Mouse (Mus musculus): ENCODE data around the gene Hsf3. TPM values are rescaled to one million over a fixed set of nuclear protein-coding genes. Genes with fewer than 3 reads are reported as not detected.
A peak's percentile ranks its signal among the peaks of the same experiment; 100 is the strongest.
"Not testable (repeated sequence)": the region's sequence is repeated elsewhere in the genome, so short reads cannot be mapped to it uniquely, and the experiment has no call there.

The Hsf3 gene
- not detected for total RNA-seq (2021)
- long read RNA-seq, experiment 1 = 0 reads
- long read RNA-seq, experiment 2 = 0 reads

DNA sequence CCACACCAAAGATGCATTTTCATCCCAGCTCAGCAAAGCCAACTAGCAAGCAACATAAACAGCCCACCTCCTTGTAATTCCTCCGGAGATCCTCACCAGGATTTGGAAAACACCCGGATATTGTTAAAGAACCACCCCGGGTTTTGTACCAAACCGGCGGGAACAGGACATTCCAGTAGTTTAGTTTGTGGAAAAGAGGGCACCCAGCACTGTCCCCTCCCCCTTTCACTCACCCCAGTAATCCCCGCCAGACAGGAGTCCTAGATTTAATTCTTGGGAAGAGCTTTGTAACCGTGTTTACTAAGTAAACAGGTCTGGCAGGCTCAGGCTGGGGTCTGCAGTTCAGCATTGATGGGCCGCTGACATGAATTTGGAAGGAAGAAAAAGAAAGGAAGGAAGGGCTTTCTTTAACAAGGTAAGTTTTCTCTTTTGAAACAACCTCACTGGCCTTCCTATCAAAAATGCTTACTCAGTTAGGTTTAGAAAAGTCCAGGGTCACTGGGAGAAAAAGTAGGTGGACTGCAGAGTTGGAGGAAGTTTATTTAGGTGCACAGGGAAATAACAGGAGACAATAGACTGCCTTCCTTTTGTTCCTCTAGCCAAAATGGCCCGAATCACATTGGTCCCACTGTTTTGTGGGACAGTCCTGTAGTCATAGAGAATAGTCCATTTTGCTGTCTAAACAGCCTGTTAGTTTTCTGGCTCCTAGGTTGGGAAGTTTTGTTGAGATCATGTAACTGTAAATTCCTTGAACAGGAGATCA lies at the start of gene Hsf3:
Gene Hsf3, minus strand, starts transcription at position 94 of the 763 bp plus-strand sequence.
- intact Hi-C loops (cut with DNase I) = no loop called here
- DNase-seq (ENCODE audit: low spot score in 2 of 2) = no peak

DNA sequence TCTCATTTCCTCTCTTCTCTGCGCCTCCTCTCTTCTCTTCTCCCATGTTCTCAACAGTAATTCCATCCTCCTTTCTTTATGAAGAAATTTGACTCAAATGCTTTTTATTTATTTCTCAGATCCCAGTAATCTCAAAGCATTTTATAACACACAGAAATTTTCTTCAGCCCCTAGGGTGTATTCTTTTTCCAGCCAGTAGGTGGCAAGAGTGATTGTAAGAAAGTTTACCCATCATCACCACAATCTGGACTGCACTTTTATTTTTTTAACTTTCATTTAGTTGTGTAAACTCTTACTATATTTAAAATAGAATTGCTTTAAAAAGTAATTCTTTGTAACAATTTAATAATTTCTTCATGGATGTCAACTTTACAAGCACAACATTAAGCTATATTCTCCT lies 45.5 kb upstream of the Hsf3 start:
- DNase-seq (ENCODE audit: low spot score in 2 of 2) = peak; percentile 1 to 12
- intact Hi-C loops (cut with DNase I) = loop anchor here (5.0 kb wide), 1 partner anchor 376 kb away; no protein-coding TSS in a partner anchor

GRCm38 (mm10) chrX:96455149-96455548 lies 945 bp downstream of the Hsf3 start, which contains the start of gene Heph:
Heph (plus strand) TSS chrX:96455359.
- intact Hi-C loops (cut with DNase I) = no loop called here
- DNase-seq (ENCODE audit: low spot score in 2 of 2) = no peak

- no peak for DNase-seq (ENCODE audit: low spot score in 2 of 2)
- intact Hi-C loops (cut with DNase I) = no loop called here
These were observed 36.7 kb downstream of the Hsf3 start for GRCm38 (mm10) chrX:96419383-96419782.

DNA sequence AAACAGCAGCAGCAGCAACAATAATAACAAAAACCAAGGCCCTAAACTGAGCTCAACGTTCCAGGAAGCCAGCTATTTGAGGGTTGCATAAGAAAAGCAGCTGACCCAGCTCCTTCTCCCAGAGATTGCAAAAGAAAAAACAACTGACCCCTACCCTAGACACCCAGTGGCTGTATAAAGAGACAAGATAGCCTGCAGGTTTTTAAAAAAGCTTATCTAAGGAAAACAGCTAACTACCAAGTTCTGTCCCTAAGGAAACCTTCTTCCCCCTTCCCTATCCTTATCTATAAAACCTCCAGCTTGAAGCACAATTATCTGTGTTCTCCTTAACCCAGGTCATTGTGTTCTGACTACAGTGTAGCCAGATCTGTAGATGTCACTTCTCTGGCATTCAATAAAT lies 38.4 kb downstream of the Hsf3 start:
- no peak for DNase-seq (ENCODE audit: low spot score in 2 of 2)
- intact Hi-C loops (cut with DNase I) = no loop called here

GRCm38 (mm10) chrX:96416970-96417369 lies 39.1 kb downstream of the Hsf3 start:
- no peak for DNase-seq (ENCODE audit: low spot score in 2 of 2)
- intact Hi-C loops (cut with DNase I) = no loop called here

GRCm38 (mm10) chrX:96415351-96415750 lies 40.7 kb downstream of the Hsf3 start:
- intact Hi-C loops (cut with DNase I); DNase-seq (ENCODE audit: low spot score in 2 of 2): not testable (repeated sequence)

GRCm38 (mm10) chrX:96339108-96339507 lies 117.0 kb downstream of the Hsf3 start:
- intact Hi-C loops (cut with DNase I) = no loop called here
- DNase-seq (ENCODE audit: low spot score in 2 of 2) = no peak

DNA sequence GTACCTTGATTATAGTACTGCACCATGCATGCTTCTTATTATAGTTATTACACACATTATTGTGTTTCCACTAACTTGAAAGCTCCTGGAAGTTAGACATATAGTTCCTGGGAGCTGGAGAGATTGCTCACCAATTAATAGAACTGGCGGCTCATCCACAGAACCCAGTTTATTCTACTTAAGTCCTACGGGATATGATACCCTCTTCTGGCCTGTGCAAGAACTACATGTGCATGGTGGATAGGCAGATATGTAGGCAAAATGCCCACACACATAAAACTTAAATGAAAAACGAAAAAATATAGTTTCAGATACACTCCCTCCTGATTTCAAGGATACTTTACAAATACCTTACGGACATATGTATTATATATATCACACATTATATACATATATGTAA lies 126.3 kb downstream of the Hsf3 start:
- intact Hi-C loops (cut with DNase I) = no loop called here
- DNase-seq (ENCODE audit: low spot score in 2 of 2) = peak; percentile 5 to 8

DNA sequence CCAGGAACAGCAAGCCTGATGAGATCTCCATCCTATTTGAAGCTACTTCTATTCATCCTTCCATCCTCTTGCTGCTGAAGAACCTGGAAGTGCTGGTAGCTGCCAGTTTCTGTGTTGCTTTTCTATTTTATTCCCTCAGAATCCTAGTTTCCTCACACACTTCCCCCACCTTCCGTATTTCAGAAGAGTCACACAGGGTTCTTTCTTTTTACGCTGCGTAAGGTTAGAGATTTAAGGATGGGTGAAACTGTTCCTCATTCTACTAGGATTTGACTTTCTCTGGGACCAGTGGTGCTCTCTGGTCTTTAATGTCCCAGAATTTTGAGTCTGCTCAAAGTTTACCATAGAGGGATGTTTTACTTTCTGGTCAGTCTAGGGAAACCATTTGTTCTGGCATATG lies 162.8 kb downstream of the Hsf3 start, which contains the start of gene Vsig4:
Gene Vsig4, minus strand, starts transcription at position 101 of the 400 bp plus-strand sequence.
- no peak for DNase-seq (ENCODE audit: low spot score in 2 of 2)
- intact Hi-C loops (cut with DNase I) = no loop called here

GRCm38 (mm10) chrX:96256509-96256908 lies 199.6 kb downstream of the Hsf3 start:
- DNase-seq (ENCODE audit: low spot score in 2 of 2) = no peak
- intact Hi-C loops (cut with DNase I) = no loop called here

Other genes starting within 250 kb of the Hsf3 start
- not detected for gene Vsig4, start 162.9 kb downstream of the Hsf3 start, total RNA-seq (2021)
- 1 to 10 TPM; 2.1 to 2.6 TPM for gene Heph, start 935 bp downstream of the Hsf3 start, total RNA-seq (2021)

All from left cerebral cortex, postnatal 14 days (tissue).